Mouse (Mus musculus): ENCODE results near the gene Trib3. TPM values are rescaled to one million over a fixed set of nuclear protein-coding genes. Genes with fewer than 3 reads are reported as not detected.

Trib3 gene
- polyA plus RNA-seq, 1 experiment from 2014 or later = 0.79 TPM

GRCm38 (mm10) chr2:152326654-152327053 is 17.2 kb downstream of the Trib3 start:
- ATAC-seq = no peak
- Histone ChIP-seq H3K9me3 (replicated peaks) (no peaks in the 10 kb centered on the region), H3K4me3 (no peak overlapping the region), H3K27ac (no peak overlapping the region), H3K9ac (no peak overlapping the region), H3K27me3 (no peaks in the 10 kb centered on the region), H3K36me3 (ENCODE audit: poor library complexity, severe bottlenecking) (peaks cover 77% of the 10 kb centered on the region), H3K4me1 (peaks cover 19% of the 10 kb centered on the region), H3K4me2 (no peak overlapping the region)
- 86% methylated on average over 8 of the region's 8 CpGs for WGBS

DNA sequence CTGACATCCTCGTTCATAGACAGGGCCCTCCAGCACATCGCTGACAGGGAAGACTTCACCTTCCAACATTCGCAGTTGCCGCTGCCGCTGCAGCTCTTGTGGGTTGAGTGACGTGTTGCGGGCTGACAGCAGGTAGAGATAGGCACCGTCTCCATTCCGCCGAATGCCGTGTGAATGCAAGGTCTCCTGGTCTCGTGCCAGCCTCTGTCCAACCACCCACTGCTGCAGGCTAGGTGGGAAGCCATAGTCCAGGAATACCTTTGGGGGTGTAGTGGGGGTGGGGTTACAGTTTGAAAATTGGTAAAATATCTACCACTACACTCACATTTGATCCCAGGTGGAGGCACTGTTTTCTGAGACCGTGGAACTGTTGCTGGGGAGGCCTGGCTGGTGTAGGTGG is 17.7 kb downstream of the Trib3 start:
- Histone ChIP-seq H3K9ac (no peak overlapping the region), H3K27me3 (no peaks in the 10 kb centered on the region), H3K4me2 (no peak overlapping the region), H3K9me3 (replicated peaks) (no peaks in the 10 kb centered on the region), H3K36me3 (ENCODE audit: poor library complexity, severe bottlenecking) (peaks cover 82% of the 10 kb centered on the region), H3K4me3 (no peak overlapping the region), H3K27ac (no peak overlapping the region), H3K4me1 (peaks cover 14% of the 10 kb centered on the region)
- 92% methylated on average over 13 of the region's 13 CpGs for WGBS
- no peak for ATAC-seq

- ATAC-seq = no peak
- H3K4me1 ChIP-seq = 0 out of 2 replicates have a peak, but pooled peaks cover under 1% of the 10 kb centered on the region
These were observed 19.0 kb downstream of the Trib3 start for GRCm38 (mm10) chr2:152324842-152325241.

DNA sequence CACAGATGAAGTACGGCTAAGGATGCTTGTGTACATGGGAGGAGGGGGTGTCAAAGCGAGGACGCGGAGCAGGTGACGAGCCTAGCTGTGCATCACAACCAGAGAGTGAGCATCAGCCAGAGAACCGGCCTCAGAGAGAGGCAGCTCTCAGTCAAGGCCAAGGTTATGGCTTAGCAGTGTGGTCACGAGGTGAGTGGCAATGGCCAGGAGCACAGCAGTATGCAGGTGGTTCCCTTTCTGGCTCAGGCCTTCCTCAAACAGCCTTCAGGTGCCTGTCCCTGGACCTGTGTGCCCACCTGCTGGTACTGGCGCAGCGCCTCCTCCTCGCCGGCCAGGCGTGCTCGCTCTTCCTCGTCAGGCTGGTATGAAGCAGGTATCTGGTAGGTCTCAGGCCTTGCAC is 19.9 kb downstream of the Trib3 start:
- H3K9ac ChIP-seq = no peak overlapping the region
- H3K4me1 ChIP-seq = no peaks in the 10 kb centered on the region
- peaks cover 98% of the 10 kb centered on the region for H3K36me3 ChIP-seq (ENCODE audit: poor library complexity, severe bottlenecking)
- no peaks in the 10 kb centered on the region for H3K9me3 ChIP-seq (replicated peaks)
- H3K4me3 ChIP-seq = no peak overlapping the region
- no peaks in the 10 kb centered on the region for H3K27me3 ChIP-seq
- no peak overlapping the region for H3K27ac ChIP-seq
- no peak overlapping the region for H3K4me2 ChIP-seq
- WGBS = 93% methylated on average over 14 of the region's 14 CpGs
- ATAC-seq = no peak

More at GRCm38 (mm10) chr2:152324842-152325241, 19.0 kb downstream of the Trib3 start:
- Histone ChIP-seq H3K9me3 (replicated peaks) (no peaks in the 10 kb centered on the region), H3K9ac (no peak overlapping the region), H3K27me3 (no peaks in the 10 kb centered on the region), H3K36me3 (ENCODE audit: poor library complexity, severe bottlenecking) (peaks cover 94% of the 10 kb centered on the region), H3K4me3 (no peak overlapping the region), H3K27ac (no peak overlapping the region), H3K4me2 (no peak overlapping the region)
- WGBS = 90% methylated on average over 3 of the region's 3 CpGs

DNA sequence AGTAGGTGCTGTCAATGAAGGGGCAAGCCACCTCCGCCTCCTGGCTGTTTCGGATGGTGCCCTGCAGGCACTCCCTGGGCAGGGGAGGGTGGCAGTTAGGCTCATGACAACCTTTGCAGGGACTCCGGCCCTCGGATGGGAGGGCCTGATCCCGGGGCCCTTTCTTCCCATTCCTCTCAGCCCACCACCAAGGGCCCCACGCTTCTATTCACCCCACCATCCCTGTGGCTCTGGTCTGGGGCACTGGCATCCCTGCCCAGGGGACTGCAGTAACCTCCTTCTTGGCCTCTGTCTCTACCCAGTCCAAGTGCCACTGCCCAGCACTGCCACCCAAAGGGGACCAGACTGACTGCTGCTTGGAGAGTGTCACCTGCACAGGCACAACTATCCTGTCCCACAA is 21.6 kb downstream of the Trib3 start:
- H3K9me3 ChIP-seq (replicated peaks) = no peaks in the 10 kb centered on the region
- H3K27ac ChIP-seq = no peak overlapping the region
- no peaks in the 10 kb centered on the region for H3K4me1 ChIP-seq
- ATAC-seq = no peak
- 93% methylated on average over 6 of the region's 6 CpGs for WGBS
- no peak overlapping the region for H3K4me3 ChIP-seq
- peaks cover 97% of the 10 kb centered on the region for H3K36me3 ChIP-seq (ENCODE audit: poor library complexity, severe bottlenecking)
- no peak overlapping the region for H3K9ac ChIP-seq
- H3K27me3 ChIP-seq = no peaks in the 10 kb centered on the region
- H3K4me2 ChIP-seq = no peak overlapping the region

DNA sequence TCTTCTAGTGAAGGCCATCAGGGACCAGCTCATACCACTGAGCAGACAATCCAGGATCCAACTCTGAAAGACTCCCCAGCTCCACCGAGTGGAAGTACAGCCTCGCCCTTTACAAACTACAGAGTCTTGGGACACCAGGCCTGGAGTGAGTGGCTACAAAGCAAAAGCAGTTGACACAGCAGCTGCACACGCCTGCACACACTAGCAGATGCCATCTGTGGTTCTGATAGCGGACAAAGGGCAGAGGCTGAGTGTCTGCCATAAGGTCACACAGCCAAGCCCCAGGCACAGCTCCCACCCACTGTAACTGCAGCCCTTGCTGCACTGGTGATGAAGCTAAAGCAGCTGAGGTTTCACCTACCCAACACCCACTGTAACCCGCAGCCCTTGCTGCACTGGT is 22.3 kb downstream of the Trib3 start:
- no peak overlapping the region for H3K27ac ChIP-seq
- no peak overlapping the region for H3K9ac ChIP-seq
- no peaks in the 10 kb centered on the region for H3K9me3 ChIP-seq (replicated peaks)
- ATAC-seq = no peak
- WGBS = 90% methylated on average over 5 of the region's 5 CpGs
- H3K4me1 ChIP-seq = no peaks in the 10 kb centered on the region
- H3K4me2 ChIP-seq = no peak overlapping the region
- H3K36me3 ChIP-seq (ENCODE audit: poor library complexity, severe bottlenecking) = peaks cover 97% of the 10 kb centered on the region
- no peaks in the 10 kb centered on the region for H3K27me3 ChIP-seq
- no peak overlapping the region for H3K4me3 ChIP-seq

- ATAC-seq = no peak
- Histone ChIP-seq H3K4me2 (no peak overlapping the region), H3K27ac (no peak overlapping the region), H3K27me3 (no peaks in the 10 kb centered on the region), H3K9me3 (replicated peaks) (no peaks in the 10 kb centered on the region), H3K4me1 (no peaks in the 10 kb centered on the region), H3K4me3 (no peak overlapping the region), H3K36me3 (ENCODE audit: poor library complexity, severe bottlenecking) (peaks cover 96% of the 10 kb centered on the region), H3K9ac (no peak overlapping the region)
- WGBS = 88% methylated on average over 6 of the region's 6 CpGs
These were observed 26.8 kb downstream of the Trib3 start for GRCm38 (mm10) chr2:152317054-152317453.

DNA sequence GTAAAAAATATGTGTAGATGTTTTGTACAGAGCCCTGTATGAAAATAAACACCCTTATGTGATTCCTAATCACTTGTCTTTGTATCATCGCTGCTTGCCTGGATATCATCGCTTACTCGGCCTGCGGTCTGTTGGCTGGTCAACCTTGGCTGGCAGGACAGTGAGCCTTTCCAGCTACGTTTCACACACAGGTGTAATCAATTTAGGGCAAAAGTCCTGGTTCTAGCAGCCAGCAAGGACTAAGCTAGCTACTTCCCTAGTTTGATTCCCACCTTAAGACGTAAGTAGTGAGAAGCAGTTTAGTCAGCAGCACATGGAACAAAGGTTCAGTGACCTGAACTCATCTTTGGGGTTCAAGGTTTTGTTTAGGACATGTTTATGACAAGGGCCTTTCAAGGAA is 29.9 kb downstream of the Trib3 start:
- no peak overlapping the region for H3K27ac ChIP-seq
- peaks cover 97% of the 10 kb centered on the region for H3K36me3 ChIP-seq (ENCODE audit: poor library complexity, severe bottlenecking)
- 91% methylated on average over 6 of the region's 6 CpGs for WGBS
- H3K4me3 ChIP-seq = no peak overlapping the region
- H3K9me3 ChIP-seq (replicated peaks) = no peaks in the 10 kb centered on the region
- no peak for ATAC-seq
- H3K4me2 ChIP-seq = no peak overlapping the region
- H3K9ac ChIP-seq = no peak overlapping the region
- no peaks in the 10 kb centered on the region for H3K4me1 ChIP-seq
- no peaks in the 10 kb centered on the region for H3K27me3 ChIP-seq

GRCm38 (mm10) chr2:152312996-152313395 is 30.8 kb downstream of the Trib3 start:
- Histone ChIP-seq H3K4me2 (no peak overlapping the region), H3K9ac (no peak overlapping the region), H3K36me3 (ENCODE audit: poor library complexity, severe bottlenecking) (peaks cover 97% of the 10 kb centered on the region), H3K4me3 (no peak overlapping the region), H3K27ac (no peak overlapping the region), H3K9me3 (replicated peaks) (no peaks in the 10 kb centered on the region), H3K27me3 (no peaks in the 10 kb centered on the region), H3K4me1 (no peaks in the 10 kb centered on the region)
- ATAC-seq = no peak
- WGBS = 76% methylated on average over 7 of the region's 7 CpGs

- Histone ChIP-seq H3K27me3 (no peaks in the 10 kb centered on the region), H3K4me1 (no peaks in the 10 kb centered on the region), H3K27ac (no peak overlapping the region), H3K9me3 (replicated peaks) (no peaks in the 10 kb centered on the region), H3K4me2 (no peak overlapping the region), H3K36me3 (ENCODE audit: poor library complexity, severe bottlenecking) (peaks cover 92% of the 10 kb centered on the region), H3K4me3 (no peak overlapping the region), H3K9ac (no peak overlapping the region)
- WGBS = 96% methylated on average over 3 of the region's 3 CpGs
- no peak for ATAC-seq
These were observed 36.6 kb downstream of the Trib3 start for GRCm38 (mm10) chr2:152307186-152307585.

DNA sequence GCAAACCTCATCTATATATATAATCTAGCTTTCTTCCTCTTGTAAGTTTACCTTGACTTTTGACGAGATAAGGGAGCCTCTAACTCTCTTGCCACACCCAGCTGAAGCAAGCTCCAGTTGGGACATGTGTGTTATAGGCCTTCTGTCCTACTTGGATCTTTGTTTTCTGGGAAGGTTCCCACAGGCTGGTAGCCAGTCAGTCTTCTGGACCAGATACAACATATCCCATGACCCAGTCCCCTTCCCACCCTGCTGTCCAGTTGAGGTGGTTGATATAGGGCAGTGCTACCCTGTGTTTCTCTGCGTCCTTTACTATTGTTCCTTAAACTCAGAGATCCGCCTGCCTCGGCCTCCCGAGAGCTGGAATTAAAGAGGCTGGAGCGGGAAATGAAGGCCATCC is 38.4 kb downstream of the Trib3 start:
- peaks cover 81% of the 10 kb centered on the region for H3K36me3 ChIP-seq (ENCODE audit: poor library complexity, severe bottlenecking)
- H3K4me2 ChIP-seq = no peak overlapping the region
- no peaks in the 10 kb centered on the region for H3K4me1 ChIP-seq
- no peak overlapping the region for H3K27ac ChIP-seq
- H3K9me3 ChIP-seq (replicated peaks) = no peaks in the 10 kb centered on the region
- 93% methylated on average over 6 of the region's 6 CpGs for WGBS
- no peak overlapping the region for H3K9ac ChIP-seq
- H3K27me3 ChIP-seq = no peaks in the 10 kb centered on the region
- no peak overlapping the region for H3K4me3 ChIP-seq
- ATAC-seq = no peak

- Histone ChIP-seq H3K27me3 (no peaks in the 10 kb centered on the region), H3K4me2 (no peak overlapping the region), H3K9ac (no peak overlapping the region), H3K27ac (no peak overlapping the region), H3K4me1 (no peaks in the 10 kb centered on the region), H3K36me3 (ENCODE audit: poor library complexity, severe bottlenecking) (peaks cover 64% of the 10 kb centered on the region), H3K4me3 (no peak overlapping the region), H3K9me3 (replicated peaks) (no peaks in the 10 kb centered on the region)
- no peak for ATAC-seq
- 82% methylated on average over 5 of the region's 5 CpGs for WGBS
These were observed 40.1 kb downstream of the Trib3 start for GRCm38 (mm10) chr2:152303781-152304180.

GRCm38 (mm10) chr2:152302862-152303261 is 41.0 kb downstream of the Trib3 start:
- Histone ChIP-seq H3K27me3 (no peaks in the 10 kb centered on the region), H3K36me3 (ENCODE audit: poor library complexity, severe bottlenecking) (peaks cover 55% of the 10 kb centered on the region), H3K4me1 (no peaks in the 10 kb centered on the region), H3K9me3 (replicated peaks) (no peaks in the 10 kb centered on the region), H3K4me2 (no peak overlapping the region), H3K27ac (no peak overlapping the region), H3K4me3 (no peak overlapping the region), H3K9ac (no peak overlapping the region)
- ATAC-seq = no peak
- WGBS = 92% methylated on average over 2 of the region's 2 CpGs
